Mouse (Mus musculus) C2C12 (cell line): Measurements from ENCODE around the gene Maged1. TPM values are rescaled to one million over a fixed set of nuclear protein-coding genes. Genes with fewer than 3 reads are reported as not detected.
"Not testable (repeated sequence)": the region's sequence is repeated elsewhere in the genome, so short reads cannot be mapped to it uniquely, and the experiment has no call there.

Experiments
- H3K27me3 ChIP-seq: one replicate; pipeline ENCODE4 v1.6.1; 2011; ENCODE audit not compliant: control insufficient read depth, insufficient read depth, insufficient read length
- H3K36me3 ChIP-seq: one replicate; pipeline ENCODE4 v1.6.1; 2011; ENCODE audit not compliant: control insufficient read depth, insufficient read depth
- H3K4me3 ChIP-seq: one replicate; pipeline ENCODE4 v1.5.1; 2011; ENCODE audit warnings: mild to moderate bottlenecking, control low read depth; ENCODE audit not compliant: poor library complexity, insufficient read depth, severe bottlenecking
- H3K79me2 ChIP-seq: one replicate; pipeline ENCODE4 v1.6.1; 2011; ENCODE audit not compliant: control insufficient read depth, insufficient read depth
- H3K79me3 ChIP-seq: one replicate; pipeline ENCODE4 v1.6.1; 2011; ENCODE audit warnings: low read depth, control low read depth
- H3ac ChIP-seq: one replicate; pipeline ENCODE3; 2011; ENCODE audit warnings: low read depth; ENCODE audit not compliant: control insufficient read depth, insufficient read length
- CEBPB ChIP-seq: IDR thresholded peaks from one replicate; pipeline ENCODE4 v1.6.1; 2011; ENCODE audit warnings: low read depth, mild to moderate bottlenecking, control low read depth, moderate library complexity
- CTCF ChIP-seq: IDR thresholded peaks from one replicate; pipeline ENCODE4 v1.5.1; 2011; ENCODE audit not compliant: control insufficient read depth, insufficient read depth, insufficient read length
- FOSL1 ChIP-seq: IDR thresholded peaks from one replicate; pipeline ENCODE4 v1.8.0; 2011; ENCODE audit warnings: mild to moderate bottlenecking, low read length; ENCODE audit not compliant: poor library complexity, insufficient read depth, severe bottlenecking
- MAX ChIP-seq: IDR thresholded peaks from one replicate; pipeline ENCODE4 v1.6.1; 2011; ENCODE audit warnings: mild to moderate bottlenecking, control low read depth
- MYOD1 ChIP-seq: IDR thresholded peaks from one replicate; pipeline ENCODE4 v1.6.1; 2011; ENCODE audit warnings: low read depth; ENCODE audit not compliant: control insufficient read depth, insufficient read length
- MYOG ChIP-seq: IDR thresholded peaks from one replicate; pipeline ENCODE4 v1.6.1; 2011; ENCODE audit not compliant: control insufficient read depth, insufficient read length; ENCODE audit errors: extremely low read depth
- USF1 ChIP-seq: IDR thresholded peaks from one replicate; pipeline ENCODE4 v1.6.1; 2011; ENCODE audit warnings: low read depth, mild to moderate bottlenecking, control low read depth, moderate library complexity
- polyA plus RNA-seq: library from polyadenylated mRNA; unstranded; fragments of >200 nt; fragmentation: generic; extraction: Trizol; gene quantifications from one replicate; pipeline ENCODE4 v1.2.1, GENCODE M21; 2012; ENCODE audit warnings: missing spikeins

Maged1 gene
- polyA plus RNA-seq, 1 experiment, result 235 TPM

- Histone ChIP-seq H3K79me3 (no peaks in the 10 kb centered on the region), H3K36me3 (no peaks in the 10 kb centered on the region), H3K4me3 (no peak overlapping the region), H3ac (no peak overlapping the region), H3K27me3 (no peaks in the 10 kb centered on the region), H3K79me2 (no peaks in the 10 kb centered on the region)
- TF ChIP-seq FOSL1 (no peak), USF1 (no peak), MYOD1 (no peak), CEBPB (no peak), MYOG (no peak), MAX (no peak), CTCF (no peak)
Measured at GRCm38 (mm10) chrX:94508442-94508819, 33.5 kb downstream of the Maged1 start.

- not testable (repeated sequence) for H3K36me3 ChIP-seq, H3K4me3 ChIP-seq, H3K79me2 ChIP-seq, H3ac ChIP-seq, H3K27me3 ChIP-seq, H3K79me3 ChIP-seq
Measured at GRCm38 (mm10) chrX:94507698-94508441, 34.1 kb downstream of the Maged1 start.

- no peaks in the 10 kb centered on the region for H3K79me3 ChIP-seq
- no peaks in the 10 kb centered on the region for H3K27me3 ChIP-seq
- no peak for TF ChIP-seq MAX
- TF ChIP-seq FOSL1, result no peak
- TF ChIP-seq MYOG, result no peak
- TF ChIP-seq USF1, result no peak
- TF ChIP-seq CEBPB, result no peak
- TF ChIP-seq CTCF, result no peak
- H3K36me3 ChIP-seq, result no peaks in the 10 kb centered on the region
- no peak overlapping the region for H3ac ChIP-seq
- no peak overlapping the region for H3K4me3 ChIP-seq
- H3K79me2 ChIP-seq, result no peaks in the 10 kb centered on the region
Measured at GRCm38 (mm10) chrX:94486001-94486792, 55.7 kb downstream of the Maged1 start.

Other genes with a start within 250 kb of the Maged1 start
- not detected for gene Fam90a1b, start 175.4 kb downstream of the Maged1 start, polyA plus RNA-seq
- gene Apoo, start 175.0 kb downstream of the Maged1 start, polyA plus RNA-seq, result 37.6 TPM
- 0.71 TPM for gene Gspt2, start 93.9 kb upstream of the Maged1 start, polyA plus RNA-seq
- 1.9 TPM for gene Zxdb, start 182.4 kb upstream of the Maged1 start, polyA plus RNA-seq